Mouse (Mus musculus) testis, adult 2 months (tissue): ENCODE measurements around the gene Fam98c. TPM values are rescaled to one million over a fixed set of nuclear protein-coding genes. Genes with fewer than 3 reads are reported as not detected.
A peak's percentile ranks its signal among the peaks of the same experiment; 100 is the strongest.

ENCODE experiments used
- H3K27ac ChIP-seq: fragments of 200-500 bp; 2 replicates; pipeline ENCODE4 v1.5.1; 2012; ENCODE audit warnings: low read depth, low read length; ENCODE audit not compliant: control insufficient read depth, insufficient read depth
- H3K27me3 ChIP-seq: fragments of 200-500 bp; 2 replicates; pipeline ENCODE4 v1.6.1; 2012; ENCODE audit warnings: mild to moderate bottlenecking, low read length, moderate library complexity; ENCODE audit not compliant: control insufficient read depth, insufficient read depth
- H3K36me3 ChIP-seq: fragments of 200-500 bp; 2 replicates; pipeline ENCODE4 v1.6.1; 2012; ENCODE audit warnings: mild to moderate bottlenecking, low read length; ENCODE audit not compliant: control insufficient read depth, insufficient read depth
- H3K4me1 ChIP-seq: fragments of 200-500 bp; 2 replicates; pipeline ENCODE4 v1.6.1; 2012; ENCODE audit warnings: low read length; ENCODE audit not compliant: control insufficient read depth, insufficient read depth
- H3K4me3 ChIP-seq: fragments of 200-500 bp; 2 replicates; pipeline ENCODE4 v1.5.1; 2012; ENCODE audit warnings: low read depth, mild to moderate bottlenecking, low read length, moderate library complexity, mixed read lengths; ENCODE audit not compliant: control insufficient read depth
- CTCF ChIP-seq: fragments of 200-500 bp; IDR thresholded peaks from 2 replicates; pipeline ENCODE4 v1.5.1; 2012; ENCODE audit warnings: low read depth, mild to moderate bottlenecking, inconsistent platforms, low read length, moderate library complexity; ENCODE audit not compliant: control insufficient read depth, insufficient read depth, insufficient replicate concordance
- POLR2A ChIP-seq: fragments of 200-500 bp; IDR thresholded peaks from 2 replicates; pipeline ENCODE4 v1.6.1; 2012; ENCODE audit warnings: low read depth, mild to moderate bottlenecking, inconsistent platforms, low read length, moderate library complexity; ENCODE audit not compliant: control insufficient read depth
- polyA plus RNA-seq: library from polyadenylated mRNA; depleted of rRNA; stranded (reverse); fragments of >200 nt; gene quantifications from 2 replicates; pipeline ENCODE4 v1.2.3, GENCODE M21; 2012

The Fam98c gene
- polyA plus RNA-seq, 1 experiment: 194 TPM

DNA sequence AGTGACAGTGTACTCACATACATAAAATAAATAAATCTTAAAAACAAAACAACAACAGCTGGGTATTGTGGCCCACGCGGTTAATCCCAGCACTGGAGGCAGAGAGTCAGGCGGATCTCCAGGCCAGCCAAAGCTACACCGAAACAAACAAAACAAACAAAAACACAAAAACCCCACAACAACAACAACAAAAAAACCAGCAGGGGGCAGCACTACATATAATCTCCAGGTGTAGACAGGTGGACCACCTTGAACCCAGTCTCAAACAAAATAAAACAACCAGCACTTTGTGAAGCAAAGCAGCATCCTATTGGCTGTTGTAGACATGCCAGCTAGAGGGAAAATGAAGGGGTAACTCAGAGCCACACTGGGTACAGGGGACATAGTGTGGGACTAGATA lies 22.1 kb upstream of the Fam98c start:
- peaks cover 7% of the 10 kb centered on the region for H3K4me1 ChIP-seq
- TF ChIP-seq CTCF: no peak
- TF ChIP-seq POLR2A: no peak
- H3K36me3 ChIP-seq: no peaks in the 10 kb centered on the region; the same call in none of the 2 replicates
- no peak overlapping the region for H3K27ac ChIP-seq
- H3K27me3 ChIP-seq: no peaks in the 10 kb centered on the region
- H3K4me3 ChIP-seq: peak overlapping the region; percentile 100; the same call in 1 of the 2 replicates

DNA sequence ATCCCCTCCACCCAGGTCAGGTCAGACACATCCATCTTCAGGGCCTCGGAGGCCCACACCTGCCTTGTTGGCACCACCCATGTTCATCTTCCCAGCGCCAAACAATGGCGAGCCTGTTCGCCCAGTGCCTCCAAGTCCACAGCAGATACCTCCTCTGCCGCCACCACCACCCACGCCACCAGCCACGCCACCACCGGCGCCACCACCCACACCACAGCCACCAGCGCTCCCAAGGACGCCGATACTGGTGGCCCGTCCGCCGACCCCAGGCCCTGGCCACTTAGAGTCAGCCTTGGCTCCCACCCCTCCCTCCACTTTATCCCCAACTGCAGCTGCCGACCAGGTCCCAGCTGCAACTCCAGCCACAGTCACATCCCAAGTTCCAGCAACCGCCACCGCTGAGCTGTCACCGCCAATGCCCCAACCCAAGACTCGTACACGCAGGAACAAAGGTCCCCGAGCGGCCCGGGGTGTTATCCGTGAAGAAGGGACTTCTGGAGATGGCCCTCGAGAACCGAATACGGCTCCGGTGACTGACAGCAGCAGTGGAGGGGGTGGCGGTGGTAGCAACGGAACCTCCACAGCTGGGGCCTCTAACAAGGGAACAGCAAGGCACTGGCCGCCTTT lies 16.5 kb upstream of the Fam98c start:
- Histone ChIP-seq H3K27ac (peak overlapping the region; percentile 47), H3K4me3 (peak overlapping the region; percentile 96), H3K4me1 (peaks cover 43% of the 10 kb centered on the region), H3K36me3 (no peaks in the 10 kb centered on the region; the same call in 1 of the 2 replicates), H3K27me3 (no peaks in the 10 kb centered on the region)
- TF ChIP-seq POLR2A (no peak), CTCF (no peak)

DNA sequence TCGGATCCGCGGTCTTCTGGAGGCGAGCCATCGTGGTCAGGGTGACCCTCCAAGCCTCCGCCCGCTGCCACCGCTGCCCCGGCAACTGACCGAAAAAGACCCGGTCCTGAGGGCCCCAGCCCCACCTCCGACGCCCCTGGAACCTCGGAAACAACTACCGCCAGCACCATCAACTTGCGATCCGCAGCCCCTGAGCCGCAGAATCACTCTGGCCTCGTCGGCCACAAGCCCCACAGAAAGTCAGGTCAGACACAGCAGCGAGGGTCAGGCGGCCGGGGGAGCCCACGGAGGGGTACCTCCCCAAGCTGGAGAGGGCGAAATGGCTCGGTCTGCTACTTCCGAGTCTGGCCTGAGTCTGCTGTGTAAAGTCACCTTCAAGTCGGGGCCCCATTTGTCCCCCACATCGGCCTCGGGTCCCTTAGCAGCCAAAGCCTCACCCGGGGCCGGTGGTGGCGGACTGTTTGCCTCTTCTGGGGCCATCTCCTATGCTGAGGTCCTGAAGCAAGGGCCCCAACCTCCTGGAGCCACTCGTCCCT lies 15.6 kb upstream of the Fam98c start:
- Histone ChIP-seq H3K27ac (peak overlapping the region; percentile 47), H3K4me1 (peaks cover 46% of the 10 kb centered on the region), H3K36me3 (no peaks in the 10 kb centered on the region), H3K27me3 (no peaks in the 10 kb centered on the region), H3K4me3 (peak overlapping the region; percentile 96)
- no peak for TF ChIP-seq CTCF
- TF ChIP-seq POLR2A: no peak

DNA sequence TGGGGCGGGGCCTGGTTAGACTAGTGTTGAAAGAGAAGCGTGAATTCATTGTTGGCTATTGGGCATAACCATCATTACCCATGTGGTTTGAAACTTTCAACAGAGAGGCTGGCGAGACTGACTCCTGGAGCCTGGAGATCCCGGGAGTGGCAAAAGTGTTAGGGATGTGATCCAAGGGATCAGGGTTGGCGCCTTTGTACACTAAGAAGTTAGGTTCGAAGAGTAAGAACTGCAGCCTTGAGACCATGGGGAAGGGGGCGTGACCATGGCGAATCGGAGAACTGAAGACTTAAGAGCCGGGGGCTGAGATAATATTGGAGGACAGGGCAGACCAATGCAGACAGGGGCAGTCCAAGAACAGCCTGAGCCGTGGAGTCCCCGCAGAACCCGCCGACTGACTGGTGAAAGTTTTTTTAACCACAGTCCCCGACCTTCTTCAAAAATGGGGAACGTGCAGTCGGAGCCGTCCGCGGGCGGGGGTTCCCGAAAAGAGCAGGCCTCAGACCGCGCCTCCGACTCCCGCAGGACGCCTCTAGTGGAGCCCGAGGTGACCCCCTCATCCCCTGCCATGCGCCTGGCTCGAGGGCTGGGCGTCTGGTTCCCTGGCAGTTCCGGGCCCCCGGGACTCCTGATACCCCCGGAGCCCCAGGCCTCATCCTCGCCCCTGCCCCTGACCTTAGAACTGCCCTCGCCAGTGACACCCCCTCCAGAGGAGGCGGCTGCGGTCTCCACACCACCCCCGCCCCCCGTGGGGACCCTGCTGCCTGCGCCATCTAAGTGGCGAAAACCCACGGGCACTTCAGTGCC lies 14.9 kb upstream of the Fam98c start:
- Histone ChIP-seq H3K4me3 (peak overlapping the region; percentile 96), H3K36me3 (no peaks in the 10 kb centered on the region), H3K27me3 (no peaks in the 10 kb centered on the region), H3K4me1 (peaks cover 46% of the 10 kb centered on the region), H3K27ac (peak overlapping the region; percentile 92)
- TF ChIP-seq POLR2A: peak; percentile 7; the same call in 1 of the 2 replicates
- no peak for TF ChIP-seq CTCF

DNA sequence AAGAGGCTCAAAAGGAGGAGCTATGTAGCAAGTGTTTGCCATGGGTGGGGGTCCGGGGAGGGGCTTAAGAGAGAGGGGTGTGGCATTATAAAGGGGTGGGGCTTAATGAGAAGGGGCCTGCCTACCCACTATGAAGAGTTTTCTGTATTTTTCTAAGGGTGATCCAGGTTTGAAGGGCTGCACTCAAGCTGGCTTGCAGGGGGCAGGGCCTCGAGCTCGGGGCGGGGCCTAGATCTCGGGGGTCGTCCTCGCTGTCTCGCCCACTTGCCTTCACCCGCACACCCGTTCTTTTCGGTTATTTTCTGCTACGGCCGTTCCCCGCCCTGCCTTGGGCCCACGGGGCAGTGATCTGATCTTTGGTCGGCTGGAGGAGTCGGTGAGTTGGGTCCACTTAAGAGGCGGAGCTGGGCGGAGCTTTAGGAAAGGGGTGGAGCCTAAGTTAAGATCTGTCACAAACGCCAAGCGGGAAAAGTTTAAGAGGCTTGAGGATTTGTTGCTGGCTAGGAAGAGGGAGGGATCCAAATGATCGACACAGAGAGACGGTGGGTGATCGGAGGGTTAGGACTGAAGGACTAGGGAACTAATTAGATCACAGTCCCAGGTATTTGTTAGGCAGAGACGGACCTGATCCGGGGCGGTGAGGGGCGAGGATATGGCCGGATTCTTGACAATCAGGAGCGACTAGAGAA lies 14.2 kb upstream of the Fam98c start, which contains the start of the genes Ggn and Spred3:
Ggn (plus strand) TSS at position 145 of the 689 bp plus-strand sequence.
Spred3 (minus strand) TSS at position 346 of the 689 bp plus-strand sequence.
- no peak for TF ChIP-seq CTCF
- peak; percentile 49; the same call in 1 of the 2 replicates for TF ChIP-seq POLR2A
- Histone ChIP-seq H3K4me3 (peak within 1 kb of the TSS; percentile 96), H3K4me1 (peaks cover 46% of the 10 kb centered on the region), H3K27ac (peak within 1 kb of the TSS; percentile 92), H3K36me3 (no peaks in the 10 kb centered on the region), H3K27me3 (no peaks in the 10 kb centered on the region)

DNA sequence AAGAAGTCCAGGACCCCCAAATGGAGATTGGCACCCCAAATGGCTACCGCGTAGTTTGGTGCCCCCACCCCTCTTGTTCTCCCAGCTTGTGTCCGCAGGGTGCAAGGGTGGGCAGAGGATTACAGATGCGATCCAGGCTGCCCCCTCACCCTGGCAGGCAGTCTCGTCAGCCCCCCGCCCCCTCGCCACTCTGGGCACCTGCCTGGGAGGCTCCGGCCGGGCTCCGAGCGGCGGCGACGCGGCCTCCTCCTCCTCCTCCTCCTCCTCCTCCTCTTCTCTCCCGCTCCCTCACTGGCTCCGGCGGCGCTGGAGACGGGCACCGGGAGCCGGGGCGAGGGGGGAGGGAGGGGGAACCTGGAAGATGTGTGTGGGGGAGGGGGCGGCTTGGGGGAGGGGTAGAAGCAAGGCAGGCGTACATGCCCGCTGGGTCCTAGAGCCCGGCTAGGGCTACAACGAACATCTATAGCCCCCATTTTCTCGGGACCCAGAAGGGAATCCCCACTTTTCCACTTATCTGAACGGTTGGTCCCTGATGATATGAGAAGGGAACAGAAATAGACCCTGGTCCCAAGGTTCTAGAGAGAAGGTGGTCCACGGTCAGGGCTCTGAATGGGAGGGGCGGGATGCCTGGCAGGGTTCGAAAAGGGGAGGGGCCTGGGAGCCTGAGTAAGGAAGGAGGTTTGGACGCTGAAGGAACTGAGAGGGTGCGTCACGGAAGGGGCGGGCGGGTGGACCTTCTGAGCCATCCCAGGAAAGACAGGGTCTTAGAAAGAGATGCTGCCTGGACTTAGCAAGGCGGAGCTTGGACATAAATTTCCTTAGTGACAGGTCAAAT lies 13.4 kb upstream of the Fam98c start:
- TF ChIP-seq CTCF (no peak), POLR2A (no peak; the same call in 1 of the 2 replicates)
- no peaks in the 10 kb centered on the region for H3K27me3 ChIP-seq

More for the DNA sequence above, 13.4 kb upstream of the Fam98c start:
- H3K4me3 ChIP-seq: peak overlapping the region; percentile 96
- H3K4me1 ChIP-seq: peaks cover 46% of the 10 kb centered on the region
- H3K27ac ChIP-seq: peak overlapping the region; percentile 50
- H3K36me3 ChIP-seq: no peaks in the 10 kb centered on the region
